Comparison of ENCODE assay signal across 9 mouse cellular contexts in the genomic region with DNA sequence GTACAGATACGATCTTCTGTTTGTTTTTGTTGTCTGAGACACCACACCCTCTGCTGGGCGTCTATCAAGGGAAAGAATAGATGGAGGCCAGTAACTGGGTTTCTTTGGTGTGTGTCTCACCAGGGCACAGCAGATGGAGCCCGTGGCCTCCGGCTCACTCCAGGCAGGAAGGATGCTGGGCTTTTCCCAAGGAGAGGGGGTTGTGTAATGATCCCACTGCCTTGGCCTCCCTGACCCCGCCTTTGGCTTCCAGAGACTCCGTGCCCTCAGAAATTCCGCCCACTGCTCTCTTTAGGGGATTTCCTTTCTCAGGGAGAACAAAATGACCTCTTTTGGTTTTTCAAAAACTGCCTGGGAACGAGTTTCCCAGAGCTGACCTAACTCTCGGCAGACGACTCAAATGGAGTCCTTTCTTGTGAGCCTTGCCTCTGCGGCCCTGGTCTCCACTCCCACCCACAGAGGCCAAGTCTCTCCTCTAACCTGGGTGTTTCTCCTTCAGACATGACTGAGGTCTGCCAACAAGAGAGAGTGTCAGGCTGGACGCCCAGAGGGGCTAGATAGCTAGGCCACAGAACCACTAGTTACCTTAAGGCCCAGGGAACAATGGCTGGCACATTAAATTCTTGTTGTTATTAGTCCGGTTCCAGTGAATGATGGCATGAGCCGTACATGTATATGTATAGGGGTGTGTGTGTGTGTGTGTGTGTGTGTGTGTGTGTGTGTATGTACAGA.
A peak's percentile ranks its signal among the peaks of the same experiment; 100 is the strongest.
DNase-seq lines count a peak whose midpoint lies in the region; ATAC-seq and TF ChIP-seq lines count a peak whose summit lies in the region.
"Had no signal": no experiment of that assay in that cellular context is flagged by ENCODE, and none has a peak within 500 bp of the region (broad histone marks: within the 10 kb centered on the region; RNA-seq: fewer than 3 reads in every experiment).

No protein-coding gene starts in this region.

- 58% methylated on average over 14 of the region's 14 CpGs for WGBS in liver, adult 2 months
- WGBS in liver, embryonic 12.5 days (ENCODE audit: insufficient replicate concordance): 42% methylated on average over 14 of the region's 14 CpGs
- WGBS in embryonic facial prominence, embryonic 11.5 days: 17% methylated on average over 14 of the region's 14 CpGs
- 25% methylated on average over 14 of the region's 14 CpGs for WGBS in limb, embryonic 10.5 days

- ATAC-seq in liver, embryonic 12.5 days: no peak
- ATAC-seq in embryonic facial prominence, embryonic 11.5 days (replicated peaks; ENCODE audit: insufficient number of reproducible peaks, low FRiP score, low TSS enrichment, low read depth): 0 out of 2 replicates have a peak, but pooled peaks have one; percentile 57

- 0 out of 2 replicates have a peak, but pooled peaks cover 4% of the 10 kb centered on the region for H3K27me3 ChIP-seq in liver, adult 2 months (ENCODE audit: control insufficient read depth, insufficient read depth, low read length)
- H3K27me3 ChIP-seq in liver, embryonic 12.5 days (replicated peaks): peaks cover 33% of the 10 kb centered on the region
- no peaks in the 10 kb centered on the region for H3K27me3 ChIP-seq in embryonic facial prominence, embryonic 11.5 days (ENCODE audit: control insufficient read depth, insufficient read depth, low read length)
- peaks cover 21% of the 10 kb centered on the region for H3K27me3 ChIP-seq in limb, embryonic 10.5 days (ENCODE audit: low read depth, poor library complexity, severe bottlenecking)

- intact Hi-C loops in heart, postnatal 10 days (cut with DNase I): loop anchor here (5.0 kb wide), 2 partner anchors 44 to 339 kb away; no protein-coding TSS in a partner anchor

- H3K4me1 ChIP-seq in liver, adult 2 months (ENCODE audit: control insufficient read depth, insufficient read depth, low read length): no peaks in the 10 kb centered on the region; the same call in 1 of the 2 replicates
- peaks cover 2% of the 10 kb centered on the region; the same call in 1 of the 2 replicates for H3K4me1 ChIP-seq in liver, embryonic 12.5 days
- no peaks in the 10 kb centered on the region for H3K4me1 ChIP-seq in embryonic facial prominence, embryonic 11.5 days (ENCODE audit: control insufficient read depth, insufficient read depth, low read length)
- H3K4me1 ChIP-seq in limb, embryonic 10.5 days: peaks cover 27% of the 10 kb centered on the region

- no peak overlapping the region for H3K27ac ChIP-seq in liver, adult 2 months (replicated peaks; ENCODE audit: insufficient read depth, low read depth, low read length)
- H3K27ac ChIP-seq in liver, embryonic 12.5 days: no peak overlapping the region
- H3K27ac ChIP-seq in embryonic facial prominence, embryonic 11.5 days (replicated peaks; ENCODE audit: low read depth, low read length): no peak overlapping the region
- H3K27ac ChIP-seq in limb, embryonic 10.5 days: peak overlapping the region; percentile 63
- H3K27ac ChIP-seq: liver, embryonic 15.5 days had no signal

- no peak overlapping the region for H3K4me2 ChIP-seq in liver, embryonic 12.5 days
- no peak overlapping the region for H3K4me2 ChIP-seq in embryonic facial prominence, embryonic 11.5 days (ENCODE audit: low read depth, low read length)
- H3K4me2 ChIP-seq: liver, embryonic 15.5 days had no signal

- TF ChIP-seq POLR2A in liver, adult 2 months (IDR thresholded peaks at IDR 0.05; ENCODE audit: extremely low read depth, insufficient read depth, low read length): no peak

- no peak overlapping the region for H3K9ac ChIP-seq in liver, adult 2 months (ENCODE audit: low read depth, low read length)
- H3K9ac ChIP-seq in liver, embryonic 12.5 days: no peak overlapping the region
- H3K9ac ChIP-seq in embryonic facial prominence, embryonic 11.5 days (replicated peaks; ENCODE audit: low read length): no peak overlapping the region
- H3K9ac ChIP-seq: liver, embryonic 15.5 days had no signal

- no peaks in the 10 kb centered on the region for H3K79me2 ChIP-seq in liver, adult 2 months (ENCODE audit: control insufficient read depth, insufficient read depth, low read length)

- H3K4me3 ChIP-seq in liver, adult 2 months (ENCODE audit: insufficient read depth, low read depth, low read length): no peak overlapping the region
- H3K4me3 ChIP-seq in liver, embryonic 12.5 days: no peak overlapping the region
- no peak overlapping the region for H3K4me3 ChIP-seq in embryonic facial prominence, embryonic 11.5 days (ENCODE audit: low read depth, low read length)
- no peak overlapping the region for H3K4me3 ChIP-seq in limb, embryonic 10.5 days
- H3K4me3 ChIP-seq: liver, embryonic 15.5 days had no signal

- H3K36me3 ChIP-seq in liver, adult 2 months (ENCODE audit: control insufficient read depth, insufficient read depth, low read length): no peaks in the 10 kb centered on the region
- H3K36me3 ChIP-seq in liver, embryonic 12.5 days: no peaks in the 10 kb centered on the region
- no peaks in the 10 kb centered on the region for H3K36me3 ChIP-seq in embryonic facial prominence, embryonic 11.5 days (replicated peaks; ENCODE audit: control insufficient read depth, insufficient read depth, low read depth, low read length)
- H3K36me3 ChIP-seq in limb, embryonic 10.5 days: no peaks in the 10 kb centered on the region
- H3K36me3 ChIP-seq: liver, embryonic 15.5 days had no signal

- no peaks in the 10 kb centered on the region for H3K9me3 ChIP-seq in liver, embryonic 12.5 days (replicated peaks)
- no peaks in the 10 kb centered on the region for H3K9me3 ChIP-seq in embryonic facial prominence, embryonic 11.5 days (replicated peaks; ENCODE audit: control insufficient read depth, low read length)
- H3K9me3 ChIP-seq in limb, embryonic 10.5 days (replicated peaks): no peaks in the 10 kb centered on the region
- H3K9me3 ChIP-seq: liver, embryonic 15.5 days had no signal

- no peak for DNase-seq in liver, adult 2 months (ENCODE audit: extremely low read depth, low read depth, low spot score)
- peak; percentile 62 for DNase-seq in embryonic facial prominence, embryonic 11.5 days (ENCODE audit: low spot score)
- peak; percentile 77 to 81 for DNase-seq in heart, postnatal 10 days
- DNase-seq in limb, embryonic 10.5 days (ENCODE audit: low spot score): peak; percentile 53
- peak; percentile 74 for DNase-seq in neural tube, embryonic 10.5 days (ENCODE audit: extremely low spot score, low spot score)
- DNase-seq in natural killer cell, adult 2 months (ENCODE audit: low spot score in 2 of 2): no peak
- no peak for DNase-seq in right cerebral cortex, adult 2 months (ENCODE audit: low spot score in 2 of 2)

- TF ChIP-seq CTCF in liver, adult 2 months (IDR thresholded peaks at IDR 0.05; ENCODE audit: low read depth, low read length): peak; percentile 59

Comparison
In these comparisons a context has a peak if more than half of its experiments do, and no peak if none do; other contexts are left out.
1. DNase-seq: peak in embryonic facial prominence, embryonic 11.5 days (single experiment), heart, postnatal 10 days (2 of 2), limb, embryonic 10.5 days (single experiment) and neural tube, embryonic 10.5 days (single experiment); none in liver, adult 2 months (single experiment), natural killer cell, adult 2 months (0 of 2) and right cerebral cortex, adult 2 months (0 of 2).